Mouse (Mus musculus) left cerebral cortex, adult 11 months (tissue): ENCODE measurements around the gene Prdm15.

ENCODE experiments used
- DNase-seq: peaks from one replicate; pipeline ENCODE4 v3.0.0; 2022; ENCODE audit warnings: low spot score

Gene Prdm15

DNA sequence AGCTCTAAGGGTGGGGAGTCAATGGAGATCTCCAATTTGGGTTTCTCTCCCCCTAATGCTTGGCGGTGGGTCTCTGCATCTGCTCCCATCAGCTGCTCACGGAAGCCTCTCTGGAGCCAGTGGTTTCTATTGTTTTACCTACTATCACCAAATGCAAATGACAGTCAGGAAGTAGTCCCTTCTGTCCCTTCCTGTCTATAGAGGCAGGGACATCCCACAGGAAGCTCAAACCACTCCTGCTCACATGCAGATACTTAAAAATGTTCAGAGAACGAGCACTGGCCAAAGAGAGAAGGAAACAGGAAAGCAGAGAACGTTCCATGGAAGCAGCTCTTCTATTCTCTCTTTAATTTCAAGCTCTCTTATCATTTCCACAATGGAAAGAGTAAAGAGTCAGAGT is 32.1 kb downstream of the Prdm15 start:
- no peak for DNase-seq

DNA sequence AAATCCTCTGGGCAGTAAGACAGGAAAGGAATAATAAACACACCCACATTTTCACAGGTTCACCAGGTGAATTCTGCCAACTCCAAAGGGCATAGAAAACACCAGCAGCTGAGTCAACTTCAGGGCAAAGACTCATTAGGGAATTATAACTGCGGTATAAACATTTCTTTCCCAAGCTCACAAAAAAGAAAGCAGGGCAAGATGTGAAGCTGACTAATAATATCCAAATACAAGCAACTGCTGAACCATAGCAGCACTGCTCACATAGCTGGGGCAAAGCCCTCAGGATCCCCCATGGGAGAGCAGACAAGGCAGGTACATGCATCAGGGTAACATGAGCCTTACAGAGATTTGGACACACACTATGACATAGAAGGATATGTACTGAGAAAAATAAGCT is 34.2 kb downstream of the Prdm15 start:
- DNase-seq: no peak

DNA sequence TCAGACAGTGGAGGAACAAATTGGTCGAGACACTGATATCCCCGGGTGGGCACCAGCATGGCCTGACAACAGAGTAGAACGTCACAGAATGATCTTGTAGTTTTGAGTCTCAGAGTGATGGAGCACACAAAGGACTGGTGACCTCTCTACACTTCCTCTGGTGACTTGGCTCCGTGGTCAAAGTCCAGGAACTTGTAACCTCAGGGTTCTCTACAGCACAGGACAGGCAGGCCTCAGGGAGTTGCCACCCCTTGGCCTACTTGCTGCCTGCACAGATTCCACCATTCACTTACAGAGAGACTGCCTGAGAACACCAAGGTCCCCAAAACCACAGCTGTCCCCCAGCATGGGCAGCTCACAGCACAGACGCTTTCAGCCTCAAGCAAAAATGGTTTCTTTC is 36.4 kb downstream of the Prdm15 start:
- DNase-seq: no peak

DNA sequence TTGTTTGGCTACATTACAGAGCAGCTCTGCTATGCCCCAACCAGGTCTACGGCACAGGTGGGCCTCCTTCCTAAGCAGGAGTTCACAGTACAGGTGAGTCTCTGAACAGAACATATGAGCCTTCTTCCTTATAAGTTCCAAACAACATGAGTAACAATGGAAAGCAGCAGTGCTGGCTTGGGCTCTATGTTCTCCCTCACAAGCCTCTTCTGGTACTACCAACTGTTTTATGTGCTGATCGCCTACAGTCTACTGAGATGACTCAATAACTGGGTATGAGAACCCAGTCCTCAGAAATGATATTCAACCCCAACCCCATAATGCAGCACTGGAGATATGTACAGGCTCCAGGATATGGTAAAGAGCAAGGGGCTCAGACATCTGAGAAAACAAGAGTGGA is 37.6 kb downstream of the Prdm15 start:
- DNase-seq: no peak

- peak; percentile 54 for DNase-seq
These were observed 42.8 kb downstream of the Prdm15 start for GRCm38 (mm10) chr16:97808881-97809280.

DNA sequence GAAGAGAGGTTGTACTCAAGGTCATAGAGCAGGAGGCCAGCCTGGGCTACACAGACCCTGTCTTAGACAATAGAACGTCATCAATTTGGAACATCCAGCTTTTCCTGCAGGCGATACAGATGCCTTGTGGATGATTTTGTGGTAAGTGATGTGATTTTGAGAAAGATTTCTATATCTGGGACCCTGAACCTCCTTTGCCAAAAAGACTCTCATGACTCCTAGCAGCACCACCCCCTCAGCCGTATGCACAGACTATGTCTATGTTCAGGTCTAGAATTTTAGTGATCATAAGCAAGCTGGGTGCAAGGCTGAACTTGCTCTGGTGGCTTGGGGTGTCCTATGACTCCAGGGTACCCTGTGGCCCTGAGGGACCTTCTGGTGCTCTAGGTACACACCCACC is 46.0 kb downstream of the Prdm15 start:
- no peak for DNase-seq

DNA sequence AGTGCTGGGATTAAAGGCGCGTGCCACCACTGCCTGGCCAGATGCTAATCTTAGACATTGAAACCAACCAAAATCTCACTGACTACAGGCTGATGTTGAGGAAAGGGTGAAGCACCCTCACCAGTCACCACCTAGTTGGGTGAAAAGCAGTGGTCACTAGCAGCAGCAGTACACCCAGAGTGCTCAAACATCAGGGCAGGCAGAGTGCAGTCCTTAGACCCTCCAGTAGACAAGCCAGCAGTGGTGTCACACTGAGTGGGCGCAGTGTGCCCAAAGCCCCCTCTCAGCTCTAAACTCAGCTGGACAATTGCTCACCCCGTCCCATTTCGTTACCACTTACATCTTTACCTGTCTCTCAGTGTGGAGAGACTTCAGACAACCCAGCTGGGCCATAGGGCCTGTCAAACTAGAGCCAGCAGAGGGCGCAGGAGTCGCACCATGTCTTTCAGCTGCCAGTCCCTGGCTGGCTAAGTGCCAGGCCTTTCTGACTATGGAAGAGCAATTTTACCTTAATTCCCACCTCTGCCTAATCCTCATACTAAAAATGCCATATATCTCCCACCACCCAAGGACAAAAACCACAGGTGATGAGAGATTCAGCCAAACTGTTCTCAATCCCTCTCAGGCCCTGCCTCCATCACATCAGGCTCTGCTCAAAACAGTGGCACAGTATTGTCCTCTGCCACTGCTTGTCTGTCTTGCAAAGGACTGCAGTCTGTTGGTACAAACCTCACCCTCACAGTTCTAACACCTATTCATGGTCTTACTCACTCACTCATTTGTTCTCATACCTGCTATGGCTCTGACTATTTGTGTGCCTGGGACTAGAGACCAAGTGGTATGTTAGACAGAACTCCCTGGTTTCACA is 46.7 kb downstream of the Prdm15 start:
- DNase-seq: peak; percentile 78

DNA sequence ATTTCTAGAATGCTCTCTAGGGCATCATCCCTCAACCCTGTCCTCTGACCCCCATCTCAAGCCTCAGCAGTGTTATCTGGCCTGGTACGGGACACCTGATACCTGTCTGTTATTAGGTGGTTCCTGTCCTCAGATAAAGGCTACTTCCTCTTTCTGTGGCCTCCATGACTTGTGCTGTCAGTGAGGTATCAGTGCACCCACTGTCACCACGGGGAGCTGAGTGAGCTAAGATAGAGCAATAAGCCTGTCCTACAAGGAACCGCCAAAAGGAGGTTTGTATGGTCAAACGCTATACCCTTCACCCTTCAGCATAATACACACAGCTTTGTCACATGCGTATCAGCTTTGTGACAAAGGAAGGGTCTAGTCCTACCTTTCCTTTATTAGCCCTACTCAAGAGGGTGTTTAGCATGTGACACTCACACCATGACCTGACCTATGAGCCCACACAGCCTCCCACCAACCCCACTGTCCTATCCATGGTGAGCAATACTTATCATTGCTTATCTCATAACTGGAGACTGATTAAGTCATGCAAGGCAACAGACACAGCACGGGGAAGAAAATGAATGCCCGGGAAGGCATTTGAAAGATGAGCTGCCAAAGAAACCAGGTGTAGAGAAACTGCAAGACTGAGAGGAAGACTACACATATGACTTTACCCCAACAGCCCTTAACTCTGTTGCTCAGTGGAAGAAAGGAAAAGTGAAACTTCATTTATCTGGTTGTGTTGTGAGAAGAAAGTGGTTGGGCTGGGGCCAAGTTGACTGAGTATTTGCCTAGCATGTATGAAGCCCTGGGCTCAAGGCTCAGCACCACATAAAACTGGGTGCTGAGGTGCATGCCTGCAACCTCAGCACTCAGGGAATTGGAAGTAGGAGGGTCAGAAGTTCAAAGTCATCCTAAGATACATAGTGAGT is 53.4 kb downstream of the Prdm15 start:
- no peak for DNase-seq

GRCm38 (mm10) chr16:97797212-97797611 is 54.4 kb downstream of the Prdm15 start:
- no peak for DNase-seq

DNA sequence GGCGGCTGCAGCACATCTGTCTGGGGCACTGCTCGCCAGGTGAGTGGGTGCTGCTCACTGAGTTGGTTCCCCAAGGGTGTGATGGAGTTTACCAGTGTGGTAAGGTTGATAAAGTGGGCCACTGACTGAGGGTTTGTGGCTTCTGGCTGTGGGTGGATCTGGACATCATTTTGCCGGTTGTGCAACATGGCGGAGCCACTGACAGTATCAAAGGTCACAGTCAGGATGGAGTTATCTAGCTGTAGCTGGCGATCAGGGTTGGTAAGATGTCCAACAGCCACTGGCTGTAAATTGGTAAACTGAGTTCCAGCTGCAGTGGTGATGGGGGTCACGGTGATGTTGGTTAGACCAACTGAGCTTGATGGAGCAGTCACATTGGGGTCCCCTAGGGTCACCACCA is 57.4 kb downstream of the Prdm15 start:
- DNase-seq: no peak

DNA sequence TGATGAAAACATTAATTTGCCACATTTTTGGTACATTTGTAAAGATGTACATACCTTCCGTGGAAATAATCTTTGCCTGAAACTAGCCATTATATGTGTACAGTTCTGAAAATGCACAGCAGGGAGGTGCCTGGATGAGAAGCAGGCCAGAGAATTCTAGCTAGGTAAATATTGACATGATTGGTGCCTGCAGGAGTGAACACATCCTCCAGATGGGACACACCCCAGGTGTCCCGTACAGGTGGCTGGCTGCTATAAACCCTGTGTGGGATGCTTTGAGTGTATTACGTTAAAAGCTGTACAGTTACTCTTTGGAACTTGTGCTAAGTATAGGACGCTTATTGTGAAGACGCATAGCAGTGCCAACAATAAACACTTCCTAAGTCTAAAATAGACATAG is 68.6 kb downstream of the Prdm15 start:
- DNase-seq: no peak

DNA sequence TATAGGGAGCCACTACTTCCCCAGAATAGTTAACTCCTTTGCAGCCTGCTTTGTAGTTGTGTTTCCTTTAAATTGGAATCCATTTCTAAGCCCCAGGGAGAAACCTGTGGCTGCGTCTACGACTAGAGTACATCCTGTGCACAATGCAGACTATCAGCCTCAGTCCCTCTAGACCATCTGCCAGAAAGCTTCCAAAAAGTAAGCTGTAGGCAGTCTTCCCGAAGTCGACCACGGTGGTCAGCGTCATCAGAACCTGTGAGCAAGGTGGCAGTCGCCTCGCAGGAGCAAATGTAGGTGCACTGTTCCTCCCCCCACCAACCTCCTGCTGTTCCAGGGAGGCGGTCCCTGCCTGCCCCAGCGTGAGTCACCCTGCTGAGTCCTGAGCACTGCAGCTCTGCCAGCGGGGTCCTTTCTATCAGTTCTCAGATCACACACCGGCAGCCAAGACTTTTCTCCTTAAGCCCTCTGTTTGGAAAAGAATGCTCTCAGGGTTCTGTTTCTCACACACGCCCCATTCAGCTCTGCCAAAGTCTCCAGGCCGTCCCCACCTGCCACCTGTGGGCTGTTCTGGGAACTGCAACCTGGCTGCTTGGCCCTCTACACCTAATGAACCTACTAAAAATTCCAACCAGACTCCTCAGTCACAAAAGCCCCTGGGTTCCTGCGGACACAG is 73.2 kb downstream of the Prdm15 start:
- peak; percentile 53 for DNase-seq

- DNase-seq: no peak
These were observed 85.1 kb downstream of the Prdm15 start for GRCm38 (mm10) chr16:97766501-97766900.

- no peak for DNase-seq
These were observed 87.0 kb downstream of the Prdm15 start for GRCm38 (mm10) chr16:97764626-97765025.

- DNase-seq: no peak
These were observed 87.7 kb downstream of the Prdm15 start for GRCm38 (mm10) chr16:97763990-97764340.

GRCm38 (mm10) chr16:97763061-97763989 is 88.3 kb downstream of the Prdm15 start, which contains the start of gene Ripk4:
Gene Ripk4 (minus strand): TSS chr16:97763787.
- DNase-seq: no peak

- no peak for DNase-seq
These were observed 89.9 kb downstream of the Prdm15 start for GRCm38 (mm10) chr16:97761782-97762181.

- no peak for DNase-seq
These were observed 92.0 kb downstream of the Prdm15 start for GRCm38 (mm10) chr16:97759681-97760080.

DNA sequence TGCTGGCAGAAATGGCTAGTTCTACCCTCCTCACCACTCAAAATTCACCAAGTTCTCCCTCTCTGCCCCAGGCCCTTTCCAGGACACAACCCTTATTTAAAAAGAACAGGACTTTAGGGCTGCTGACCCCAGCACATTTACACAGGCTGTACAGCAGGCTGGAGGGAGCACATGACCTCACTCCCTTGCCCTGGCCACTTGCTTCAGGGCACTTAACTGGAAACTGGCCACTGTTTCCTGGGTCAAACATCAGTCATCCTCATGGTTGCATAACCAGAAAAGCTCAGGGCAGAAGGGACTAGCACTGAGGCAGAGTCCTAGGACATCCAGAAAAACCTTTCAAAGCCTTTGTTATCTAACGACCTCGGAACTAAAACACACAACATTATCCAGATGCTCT is 93.4 kb downstream of the Prdm15 start:
- no peak for DNase-seq

DNA sequence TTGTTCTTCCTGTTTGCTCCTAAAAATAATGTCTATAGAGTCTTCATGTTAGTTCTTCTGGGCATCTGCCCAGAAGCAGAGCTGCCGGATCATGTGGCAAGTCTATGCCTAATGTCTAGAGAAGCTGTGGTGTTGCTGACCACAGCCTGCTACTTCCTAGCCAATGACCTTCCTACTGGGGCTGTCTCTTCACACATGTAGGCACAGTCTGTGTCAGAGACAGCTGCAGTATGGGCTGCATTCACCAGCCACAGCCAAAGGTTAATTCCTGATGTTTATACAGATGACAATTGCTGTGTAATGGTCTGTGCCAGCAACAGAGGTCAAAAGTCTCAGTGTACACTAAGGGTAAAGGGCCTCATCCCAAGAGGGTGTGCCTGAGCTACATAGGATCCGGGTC is 95.2 kb downstream of the Prdm15 start:
- DNase-seq: no peak

- DNase-seq: no peak
These were observed 99.2 kb downstream of the Prdm15 start for GRCm38 (mm10) chr16:97752316-97752941.
